Mouse (Mus musculus) layer of hippocampus, adult 8-10 months (tissue): ENCODE results near the gene Actn1. TPM values are rescaled to one million over a fixed set of nuclear protein-coding genes. Genes with fewer than 3 reads are reported as not detected.

Experiments
- DNase-seq, 2 experiments: peaks; one replicate each; pipeline ENCODE4 v3.0.0; 2022; ENCODE audit warnings: low spot score in 2 of 2
- total RNA-seq, 4 experiments: library from RNA; stranded (reverse); gene quantifications; 2 replicates each; pipeline ENCODE4 v1.2.4; 2022

Actn1 gene
- total RNA-seq, 4 experiments from 2014 or later = 79.9 to 104 (median 90.3) TPM

GRCm38 (mm10) chr12:80190915-80191314 is 69.3 kb downstream of the Actn1 start:
- no peak for DNase-seq

GRCm38 (mm10) chr12:80184041-80184440 is 76.1 kb downstream of the Actn1 start:
- DNase-seq = no peak

GRCm38 (mm10) chr12:80181831-80182230 is 78.3 kb downstream of the Actn1 start:
- DNase-seq = no peak

- peak; percentile 48 to 57 for DNase-seq
Measured at GRCm38 (mm10) chr12:80178035-80178434, 82.1 kb downstream of the Actn1 start.

- DNase-seq = no peak
Measured at GRCm38 (mm10) chr12:80168736-80169135, 91.4 kb downstream of the Actn1 start.

GRCm38 (mm10) chr12:80168178-80168686 is 91.9 kb downstream of the Actn1 start:
- DNase-seq = peak; percentile 65 to 80

- no peak for DNase-seq
Measured at GRCm38 (mm10) chr12:80167321-80167720, 92.8 kb downstream of the Actn1 start.

GRCm38 (mm10) chr12:80166651-80167050 is 93.5 kb downstream of the Actn1 start:
- no peak for DNase-seq

GRCm38 (mm10) chr12:80164526-80164925 is 95.6 kb downstream of the Actn1 start:
- no peak for DNase-seq

- no peak for DNase-seq
Measured at GRCm38 (mm10) chr12:80162448-80162847, 97.7 kb downstream of the Actn1 start.

GRCm38 (mm10) chr12:80157675-80158074 is 102.5 kb downstream of the Actn1 start:
- no peak for DNase-seq

- peak in 1 of 2 experiments; percentile 53 for DNase-seq
Measured at GRCm38 (mm10) chr12:80153687-80154326, 106.4 kb downstream of the Actn1 start.

- no peak for DNase-seq
Measured at GRCm38 (mm10) chr12:80153078-80153477, 107.1 kb downstream of the Actn1 start.

- DNase-seq = no peak
Measured at GRCm38 (mm10) chr12:80151821-80152220, 108.3 kb downstream of the Actn1 start.

- DNase-seq = no peak
Measured at GRCm38 (mm10) chr12:80150624-80151023, 109.5 kb downstream of the Actn1 start.

GRCm38 (mm10) chr12:80147563-80148214 is 112.5 kb downstream of the Actn1 start:
- no peak for DNase-seq

GRCm38 (mm10) chr12:80146227-80147223 is 113.6 kb downstream of the Actn1 start:
- DNase-seq = peak in 1 of 2 experiments; percentile 76

- DNase-seq = no peak
Measured at GRCm38 (mm10) chr12:80145365-80145764, 114.8 kb downstream of the Actn1 start.

- DNase-seq = no peak
Measured at GRCm38 (mm10) chr12:80144846-80145245, 115.3 kb downstream of the Actn1 start.

GRCm38 (mm10) chr12:80141470-80141869 is 118.7 kb downstream of the Actn1 start:
- no peak for DNase-seq

- no peak for DNase-seq
Measured at GRCm38 (mm10) chr12:80141011-80141410, 119.2 kb downstream of the Actn1 start.

- no peak for DNase-seq
Measured at GRCm38 (mm10) chr12:80137744-80138143, 122.4 kb downstream of the Actn1 start.
